Mouse (Mus musculus) erythroblast, embryonic 14.5 days (primary cell): ENCODE results near the gene Slc4a1.

Source experiments
- GATA1 ChIP-seq: IDR thresholded peaks from 2 replicates; pipeline ENCODE4 v1.6.1; 2012; ENCODE audit warnings: low read length, inconsistent platforms, mixed read lengths
- TAL1 ChIP-seq: IDR thresholded peaks from 3 replicates; pipeline ENCODE4 v1.6.1; 2012; ENCODE audit warnings: low read length, inconsistent platforms, mixed read lengths

DNA sequence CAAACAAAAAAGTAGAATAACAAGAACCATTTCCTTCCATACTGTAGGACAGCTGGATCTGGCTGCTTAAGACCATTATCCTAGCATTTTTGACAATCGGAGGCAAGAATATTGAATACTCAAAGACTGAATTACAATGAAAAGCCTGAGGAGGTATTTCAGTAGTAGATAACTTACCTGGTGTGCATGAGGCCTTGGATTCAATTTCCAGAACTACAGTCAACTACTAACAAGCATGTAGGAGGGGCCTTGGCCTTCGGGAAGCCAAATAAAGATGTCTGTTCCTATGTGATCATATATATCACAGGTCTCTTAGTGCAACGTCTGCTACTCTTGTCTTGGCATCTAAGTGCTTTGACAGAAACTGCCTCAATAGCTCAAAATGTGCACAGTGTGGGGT is 36.0 kb downstream of the Slc4a1 start:
- TF ChIP-seq TAL1 (no peak), GATA1 (no peak)
